Mouse (Mus musculus) frontal cortex, postnatal 14 days (tissue): ENCODE measurements around the gene Trh.

Experiments
- DNase-seq, 2 experiments: peaks; one replicate each; pipeline ENCODE4 v3.0.0; 2022; ENCODE audit warnings: low spot score in 2 of 2

Trh gene

GRCm38 (mm10) chr6:92244591-92244990, at the start of gene Trh:
TSS of gene Trh (minus strand) at chr6:92244650.
- no peak for DNase-seq

GRCm38 (mm10) chr6:92290826-92291225, 46.4 kb upstream of the Trh start:
- DNase-seq: no peak

GRCm38 (mm10) chr6:92286889-92287288, 42.4 kb upstream of the Trh start:
- DNase-seq: no peak

GRCm38 (mm10) chr6:92286258-92286888, 41.9 kb upstream of the Trh start:
- DNase-seq: peak; percentile 33 to 70

- DNase-seq: no peak
Measured at GRCm38 (mm10) chr6:92285559-92285958, 41.1 kb upstream of the Trh start.

DNA sequence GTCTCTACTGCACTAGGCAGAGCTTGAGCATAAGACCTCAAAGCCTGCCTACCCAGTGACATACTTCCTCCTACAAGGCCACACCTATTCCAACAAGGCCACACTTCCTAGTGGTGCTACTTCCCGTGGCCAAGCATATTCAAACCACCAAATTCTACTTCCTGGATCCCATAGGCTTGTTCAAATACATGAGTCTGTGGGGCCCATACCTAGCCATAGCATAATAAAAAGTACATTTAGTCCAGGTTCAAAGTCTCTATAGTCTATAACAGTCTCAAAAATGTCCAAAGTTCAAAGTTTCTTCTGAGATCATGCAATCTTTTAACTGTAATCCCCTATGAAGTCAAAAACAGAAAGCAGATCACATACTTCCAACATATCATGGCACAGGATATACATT, 32.7 kb upstream of the Trh start:
- no peak for DNase-seq

DNA sequence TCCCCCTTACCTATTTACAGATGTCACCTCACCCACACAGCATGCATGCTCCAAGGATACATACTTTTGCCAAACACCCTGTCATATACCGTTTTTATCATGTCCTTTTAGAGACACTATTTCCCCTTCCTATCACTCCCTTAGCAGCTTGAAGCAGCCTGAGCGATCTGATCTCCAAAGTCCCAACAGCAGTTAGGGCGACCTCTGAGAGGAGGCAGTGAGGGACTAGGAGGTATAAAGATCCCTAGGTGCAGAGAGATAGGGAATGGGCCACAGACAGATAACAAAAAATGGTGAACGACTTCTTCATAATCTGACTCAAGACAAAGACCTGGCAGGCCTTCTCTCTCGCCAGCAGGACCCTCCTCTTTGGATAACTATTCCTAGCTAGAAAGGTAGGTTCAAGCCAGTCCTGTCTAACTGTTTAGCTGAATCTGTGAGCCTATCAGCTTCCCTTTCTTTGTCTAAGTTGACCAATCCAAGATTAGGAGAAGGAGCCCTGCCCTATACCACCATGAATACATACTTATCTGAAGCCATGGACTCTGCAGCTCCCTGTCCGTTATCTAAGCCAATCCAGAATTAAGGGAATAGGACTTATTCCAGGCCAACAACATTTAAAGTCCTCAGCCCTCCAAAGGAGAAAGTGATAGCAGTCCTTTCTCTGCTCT, 29.3 kb upstream of the Trh start:
- no peak for DNase-seq

DNA sequence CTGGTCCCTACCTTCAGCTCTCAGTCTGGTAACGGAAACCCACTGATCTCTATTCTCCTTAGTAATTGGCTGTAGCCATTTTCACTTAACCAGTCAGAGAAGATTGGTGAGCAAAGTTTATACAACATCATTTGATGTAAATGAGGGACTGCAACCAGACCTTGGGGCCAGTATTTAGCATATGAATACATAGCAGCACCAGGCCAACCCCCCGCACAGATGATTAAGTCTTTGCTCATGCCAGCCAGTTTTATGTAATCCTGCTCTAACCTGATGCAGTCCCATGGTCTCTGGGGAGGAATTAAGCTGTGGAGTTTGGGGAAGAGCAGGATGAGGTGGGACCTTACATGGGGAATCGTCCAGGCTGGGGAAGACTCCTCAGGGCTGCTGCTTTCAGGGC, 28.2 kb upstream of the Trh start:
- DNase-seq: no peak

- peak; percentile 36 to 69 for DNase-seq
Measured at GRCm38 (mm10) chr6:92269019-92269418, 24.6 kb upstream of the Trh start.

DNA sequence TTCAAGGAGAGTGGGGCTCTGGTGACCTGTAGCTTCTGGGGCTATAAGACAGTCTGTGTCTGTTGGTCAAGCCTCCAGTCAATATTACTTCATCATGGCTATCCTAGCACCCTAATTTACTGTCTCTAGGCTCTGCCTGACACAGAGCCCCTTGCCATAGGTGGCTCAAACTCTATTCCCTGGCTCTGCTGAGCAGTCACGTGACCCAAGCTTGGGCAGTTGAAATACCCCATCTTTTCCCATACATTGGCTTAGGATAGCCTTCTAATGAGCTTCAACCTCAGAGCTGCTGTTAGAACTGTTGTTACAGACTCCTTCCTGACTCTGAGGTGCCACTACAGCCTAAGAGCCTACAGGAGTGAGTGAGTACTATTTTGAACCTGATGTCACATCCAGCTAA, 23.6 kb upstream of the Trh start:
- DNase-seq: no peak

DNA sequence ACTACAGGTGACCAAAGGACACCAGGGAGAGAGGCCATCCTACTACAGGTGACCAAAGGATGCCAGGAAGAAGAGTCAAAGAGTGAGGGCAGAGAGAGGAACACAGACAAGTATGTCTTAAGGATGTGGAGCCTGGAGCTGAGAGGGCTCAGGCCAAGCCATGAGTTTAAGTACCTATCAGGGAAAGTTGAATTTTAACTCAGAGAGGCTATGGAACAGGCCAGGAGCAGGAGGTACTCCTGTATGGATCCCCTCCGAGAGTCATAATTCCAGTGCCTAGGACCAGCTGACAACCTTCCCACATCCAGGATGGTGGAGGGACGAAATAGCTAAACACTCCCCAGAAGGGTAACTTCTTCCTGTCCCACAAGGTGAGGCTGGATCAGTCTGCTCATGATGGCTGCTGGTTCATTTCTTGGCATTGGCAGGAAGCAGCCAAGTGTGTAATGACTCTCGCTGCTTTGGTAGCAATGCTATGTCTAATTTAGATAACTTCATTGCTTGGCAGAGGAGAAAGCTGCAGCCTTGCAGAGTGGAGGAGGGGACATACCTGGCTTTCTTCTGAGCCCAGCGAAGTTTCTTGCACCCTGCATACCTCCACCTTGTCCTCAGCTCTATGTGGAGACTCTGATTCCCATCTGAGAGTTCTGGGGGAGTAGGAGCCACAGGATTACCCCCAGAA, 16.9 kb upstream of the Trh start:
- no peak for DNase-seq

DNA sequence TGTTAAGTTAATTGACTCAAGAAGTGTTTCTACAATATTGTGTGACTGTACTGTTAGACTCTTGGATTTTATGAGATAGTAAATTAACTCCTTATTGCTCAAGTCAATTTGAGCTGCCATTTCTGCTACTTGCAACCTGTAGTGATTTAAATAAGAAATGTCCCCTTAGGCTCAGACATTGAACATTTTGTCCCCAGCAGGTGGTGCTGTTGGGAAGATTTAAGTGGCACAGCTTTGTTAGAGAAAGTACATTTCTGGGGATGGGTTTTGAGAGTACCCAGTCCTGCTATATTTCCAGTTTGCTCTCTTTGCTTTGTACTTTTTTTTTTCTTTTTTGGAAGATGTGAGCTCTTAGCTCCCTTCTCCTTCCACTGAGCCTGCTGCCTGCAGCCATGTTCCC, 10.9 kb upstream of the Trh start:
- no peak for DNase-seq

DNA sequence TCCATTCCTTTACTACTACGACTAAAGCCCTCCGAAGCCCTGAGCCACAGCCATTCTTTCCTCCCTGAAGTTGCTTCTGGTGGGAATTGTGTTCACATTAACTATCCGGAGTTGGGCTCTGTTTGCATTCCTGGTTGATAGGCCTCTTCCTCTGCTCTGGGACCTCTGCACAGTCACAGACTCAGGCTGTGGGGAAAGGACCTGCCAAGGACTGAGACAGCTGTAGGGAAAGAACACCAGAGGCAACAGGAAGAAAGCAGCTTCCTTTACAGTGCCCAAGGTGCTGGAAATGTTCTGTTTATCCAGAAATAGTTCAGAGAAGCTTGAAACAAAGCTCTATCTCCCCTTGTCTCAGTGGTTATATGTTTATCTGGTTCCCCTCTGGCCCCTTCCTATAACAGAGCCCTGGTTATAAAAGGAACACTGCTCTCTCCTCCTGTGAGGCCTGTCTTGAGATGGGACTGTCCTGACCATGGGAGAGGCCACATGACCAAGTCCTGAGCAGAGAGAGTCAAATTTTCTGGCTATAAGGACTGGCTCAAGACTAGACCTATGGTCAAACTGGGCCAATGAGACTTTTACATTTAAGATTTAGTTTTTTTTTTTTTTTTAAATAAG, 8.9 kb upstream of the Trh start:
- DNase-seq: no peak

GRCm38 (mm10) chr6:92247215-92247919, 2.9 kb upstream of the Trh start:
- DNase-seq: no peak

- no peak for DNase-seq
Measured at GRCm38 (mm10) chr6:92246335-92246734, 1.9 kb upstream of the Trh start.

DNA sequence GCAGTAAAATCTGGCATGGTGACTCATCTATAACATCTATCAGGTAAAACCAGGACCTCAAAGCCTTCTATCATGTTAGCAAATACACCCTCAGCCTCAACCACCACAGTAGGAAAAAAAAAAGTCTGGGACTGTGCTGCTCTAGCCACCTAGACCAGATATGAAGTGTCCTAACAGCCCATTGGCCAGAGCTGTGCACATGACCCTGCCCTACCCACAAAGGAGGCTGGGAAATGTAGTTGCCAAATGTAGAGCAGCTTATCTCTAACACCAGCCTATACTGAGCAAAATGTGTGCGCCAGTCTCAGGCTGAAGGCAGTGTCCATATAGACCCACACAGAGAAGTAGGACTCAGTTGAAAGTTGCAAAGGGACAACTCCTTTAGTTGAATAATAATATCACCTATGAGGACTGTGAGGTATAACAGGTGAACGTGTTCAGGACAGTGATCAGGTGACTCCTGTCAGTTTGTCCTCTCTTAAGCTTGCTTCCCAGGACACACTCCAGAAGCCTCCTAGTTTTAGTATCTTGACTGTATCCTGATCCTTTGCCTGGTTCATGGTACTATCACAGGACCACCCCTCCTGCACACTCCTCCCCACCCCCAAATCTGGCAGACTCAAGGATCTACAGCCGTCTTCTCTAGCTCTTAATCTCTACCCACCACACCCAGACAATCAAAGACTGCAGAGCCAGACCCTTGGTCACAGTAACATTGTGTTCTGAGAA, 3.1 kb downstream of the Trh start:
- DNase-seq: peak in 1 of 2 experiments; percentile 29

DNA sequence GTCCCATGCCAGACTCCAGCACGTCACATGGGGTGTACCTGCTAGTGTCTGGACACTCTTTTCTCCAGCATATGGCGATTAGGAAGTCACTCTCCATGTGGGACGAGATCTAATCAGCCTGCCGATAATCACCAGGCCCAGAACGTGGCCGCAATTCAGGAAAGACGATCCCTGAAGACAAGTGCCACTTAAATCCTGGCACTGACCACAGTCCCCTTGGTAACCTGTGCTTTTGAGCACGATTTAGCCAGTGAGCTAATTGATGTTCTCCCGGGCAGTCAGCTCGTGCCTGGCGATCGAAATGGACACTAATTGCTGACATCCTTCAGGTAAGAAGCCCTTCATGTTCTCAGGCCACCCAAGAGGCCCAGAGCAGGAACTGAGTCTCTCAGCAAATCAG, 9.4 kb downstream of the Trh start:
- DNase-seq: no peak

DNA sequence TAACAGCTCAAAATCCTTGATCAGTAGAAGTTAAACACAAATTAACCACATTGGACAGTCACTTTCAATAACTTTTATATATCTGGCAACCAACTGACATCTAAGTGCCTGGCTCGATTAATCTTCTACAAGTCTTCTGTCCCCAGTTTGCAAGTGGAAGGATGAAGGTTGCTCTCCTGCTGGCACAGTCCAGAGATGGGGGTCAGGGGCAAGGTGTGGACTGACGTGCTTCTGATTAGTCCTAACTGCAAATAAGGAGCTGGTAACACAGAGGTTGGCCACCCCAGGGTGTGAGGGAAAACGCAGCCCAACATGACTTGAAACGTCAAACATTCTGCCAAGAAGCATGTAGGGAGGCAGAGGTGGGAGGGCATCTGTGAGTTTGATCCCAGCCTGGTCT, 12.7 kb downstream of the Trh start:
- no peak for DNase-seq

DNA sequence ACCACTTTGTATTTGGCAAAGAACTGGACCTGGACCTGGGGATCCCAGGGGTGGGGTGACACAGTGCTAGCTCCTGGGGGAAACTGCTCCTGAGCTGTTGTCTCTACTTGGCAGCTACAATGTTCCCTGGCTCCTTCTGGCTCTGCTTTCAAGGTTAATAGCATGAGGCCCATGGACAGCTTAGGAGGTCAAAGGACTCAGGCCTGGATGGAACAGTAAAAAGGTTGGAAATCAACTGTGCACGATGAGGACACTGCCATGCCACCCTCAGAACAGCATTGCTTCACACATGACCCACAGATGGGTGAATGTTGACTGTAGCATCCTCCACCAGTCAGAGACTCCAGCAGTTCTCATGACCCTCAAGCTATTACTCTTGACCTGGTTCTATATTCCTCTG, 13.1 kb downstream of the Trh start:
- no peak for DNase-seq

GRCm38 (mm10) chr6:92229586-92229985, 14.9 kb downstream of the Trh start:
- DNase-seq: no peak

GRCm38 (mm10) chr6:92229103-92229502, 15.3 kb downstream of the Trh start:
- no peak for DNase-seq
